Mouse (Mus musculus) heart, postnatal 0 days (tissue): ENCODE measurements at regions not wholly inside any gene's neighbourhood (a gene's known extent, or its start where the extent isn't known, plus 50 kb on each side); places are given as distances from the start of the nearest gene placed in this dataset.

Experiments
- ATAC-seq: fragments of 200-750 bp; cut with Nextera tagmentation; 2 replicates; pipeline ENCODE4 v1.8.0; 2017; ENCODE audit warnings: low read depth, moderate number of reproducible peaks, moderate library complexity; ENCODE audit not compliant: insufficient read depth
- DNase-seq: peaks from one replicate; pipeline ENCODE4 v3.0.0-alpha.2; 2016; ENCODE audit warnings: low spot score
- H3K27ac ChIP-seq: fragments of 300-500 bp; sonication (generic); 2 replicates; pipeline ENCODE4 v1.5.1; 2014; ENCODE audit warnings: low read depth, mild to moderate bottlenecking
- H3K27me3 ChIP-seq: fragments of 300-500 bp; sonication (generic); 2 replicates; pipeline ENCODE4 v1.6.1; 2014; ENCODE audit warnings: low read length, mixed read lengths; ENCODE audit not compliant: control insufficient read depth, insufficient read depth
- H3K36me3 ChIP-seq: fragments of 300-500 bp; sonication (generic); replicated peaks from 2 replicates; pipeline ENCODE4 v1.6.1; 2014; ENCODE audit warnings: low read length, mixed read lengths; ENCODE audit not compliant: control insufficient read depth, insufficient read depth
- H3K4me1 ChIP-seq: fragments of 300-500 bp; sonication (generic); 2 replicates; pipeline ENCODE4 v1.6.1; 2014; ENCODE audit warnings: antibody characterized with exemption; ENCODE audit not compliant: control insufficient read depth, insufficient read depth
- H3K4me2 ChIP-seq: fragments of 300-500 bp; sonication (generic); 2 replicates; pipeline ENCODE4 v1.6.1; 2014; ENCODE audit warnings: low read depth, mild to moderate bottlenecking, low read length, moderate library complexity
- H3K4me3 ChIP-seq: fragments of 300-500 bp; sonication (generic); 2 replicates; pipeline ENCODE4 v1.5.1; 2014; ENCODE audit warnings: low read depth, low read length
- H3K9ac ChIP-seq: fragments of 300-500 bp; sonication (generic); replicated peaks from 2 replicates; pipeline ENCODE4 v1.6.1; 2014; ENCODE audit warnings: low read depth, low read length, mixed read lengths
- H3K9me3 ChIP-seq: fragments of 300-500 bp; sonication (generic); replicated peaks from 2 replicates; pipeline ENCODE4 v1.6.1; 2016; ENCODE audit warnings: low read length; ENCODE audit not compliant: control insufficient read depth
- CTCF ChIP-seq: IDR thresholded peaks from 2 replicates; pipeline ENCODE4 v1.5.1; 2016; ENCODE audit warnings: antibody characterized with exemption, control low read depth, low read depth
- EP300 ChIP-seq: IDR thresholded peaks from 2 replicates; pipeline ENCODE4 v1.6.1; 2016; ENCODE audit warnings: antibody characterized with exemption, low read depth
- WGBS: fragments of 180-500 bp; shearing (Covaris S2); extraction: QIAGEN DNeasy Blood & Tissue Kit; methylation state at CpG from one replicate; pipeline ENCODE4 v1.1.7; 2014; 5-methylcytosine and 5-hydroxymethylcytosine counted together

- Histone ChIP-seq H3K4me1 (no peaks in the 10 kb centered on the region), H3K9me3 (no peaks in the 10 kb centered on the region), H3K4me2 (no peak overlapping the region), H3K27me3 (no peaks in the 10 kb centered on the region), H3K4me3 (no peak overlapping the region), H3K9ac (no peak overlapping the region), H3K27ac (no peak overlapping the region), H3K36me3 (no peaks in the 10 kb centered on the region)
- 64% methylated on average over 5 of the region's 5 CpGs for WGBS
- DNase-seq = no peak
- ATAC-seq = no peak
- TF ChIP-seq EP300 = no peak
- TF ChIP-seq CTCF = no peak
Measured at GRCm38 (mm10) chr3:139842988-139843605, 637.6 kb downstream of the Stpg2 start.

- no peak for ATAC-seq
- H3K27me3 ChIP-seq = no peaks in the 10 kb centered on the region
- no peak overlapping the region for H3K4me3 ChIP-seq
- no peak for DNase-seq
- H3K4me2 ChIP-seq = no peak overlapping the region
- H3K36me3 ChIP-seq = no peaks in the 10 kb centered on the region
- H3K9me3 ChIP-seq = no peaks in the 10 kb centered on the region
- WGBS = 53% methylated on average over 3 of the region's 3 CpGs
- no peak overlapping the region for H3K9ac ChIP-seq
- H3K27ac ChIP-seq = no peak overlapping the region
- TF ChIP-seq CTCF = no peak
- no peaks in the 10 kb centered on the region for H3K4me1 ChIP-seq
Measured at GRCm38 (mm10) chr3:139844443-139844842, 638.9 kb downstream of the Stpg2 start.

GRCm38 (mm10) chr3:139847826-139848225 lies 642.3 kb downstream of the Stpg2 start:
- WGBS = 68% methylated on average over 5 of the region's 5 CpGs
- Histone ChIP-seq H3K4me2 (no peak overlapping the region), H3K27ac (no peak overlapping the region), H3K9ac (no peak overlapping the region), H3K36me3 (no peaks in the 10 kb centered on the region), H3K4me1 (no peaks in the 10 kb centered on the region), H3K27me3 (no peaks in the 10 kb centered on the region), H3K9me3 (no peaks in the 10 kb centered on the region), H3K4me3 (no peak overlapping the region)
- ATAC-seq (no peak), DNase-seq (no peak)
- TF ChIP-seq CTCF = no peak
- TF ChIP-seq EP300 = no peak

DNA sequence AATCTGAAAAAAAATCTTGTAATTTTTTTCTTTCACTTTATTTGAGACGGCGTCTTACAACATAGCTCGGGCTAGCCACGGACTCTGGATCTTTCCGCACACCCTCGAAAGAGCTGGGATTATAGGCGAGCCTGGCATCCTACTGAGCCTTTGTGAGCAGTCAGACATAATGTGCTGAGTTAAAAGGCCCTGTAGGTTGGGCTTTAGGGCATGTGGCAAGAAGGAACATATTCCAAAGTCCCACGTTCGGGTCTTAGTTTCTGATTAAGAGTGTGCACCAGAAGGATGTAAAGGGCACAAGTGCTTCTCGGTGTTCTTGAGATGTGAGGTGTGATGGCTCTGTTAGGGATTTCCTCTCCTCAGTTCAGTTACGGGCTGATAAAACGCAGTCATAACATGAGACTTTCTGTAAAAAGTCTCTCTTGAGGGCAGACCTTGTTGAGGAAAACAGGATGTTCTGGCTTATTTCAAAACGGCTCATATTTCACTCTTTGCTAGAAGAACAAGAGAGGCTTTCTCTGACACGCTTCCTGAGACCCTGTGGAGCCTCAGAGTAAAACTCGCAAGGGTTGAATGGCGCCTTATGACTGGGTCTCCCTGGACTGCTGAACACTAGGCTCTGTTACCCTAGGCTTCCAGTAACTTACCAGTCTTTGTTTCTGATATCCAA lies 654.6 kb downstream of the Stpg2 start:
- ATAC-seq (no peak), DNase-seq (no peak)
- no peaks in the 10 kb centered on the region for H3K4me1 ChIP-seq
- no peak overlapping the region for H3K9ac ChIP-seq
- no peaks in the 10 kb centered on the region for H3K9me3 ChIP-seq
- no peak overlapping the region for H3K4me3 ChIP-seq
- 59% methylated on average over 16 of the region's 16 CpGs for WGBS
- H3K4me2 ChIP-seq = peak overlapping the region; percentile 11; the same call in 1 of the 2 replicates
- TF ChIP-seq CTCF (no peak), EP300 (no peak)
- H3K36me3 ChIP-seq = no peaks in the 10 kb centered on the region
- no peaks in the 10 kb centered on the region for H3K27me3 ChIP-seq
- H3K27ac ChIP-seq = peak overlapping the region; percentile 13

- no peak for TF ChIP-seq CTCF
- no peak for TF ChIP-seq EP300
- peak overlapping the region; percentile 13; the same call in 1 of the 2 replicates for H3K27ac ChIP-seq
- ATAC-seq = no peak
Measured at GRCm38 (mm10) chr3:139860831-139861371, 655.4 kb downstream of the Stpg2 start.

More at GRCm38 (mm10) chr3:139860831-139861371, 655.4 kb downstream of the Stpg2 start:
- Histone ChIP-seq H3K36me3 (no peaks in the 10 kb centered on the region), H3K4me2 (no peak overlapping the region), H3K27me3 (no peaks in the 10 kb centered on the region), H3K9me3 (no peaks in the 10 kb centered on the region), H3K4me3 (no peak overlapping the region), H3K4me1 (no peaks in the 10 kb centered on the region), H3K9ac (no peak overlapping the region)
- WGBS = 65% methylated on average over 9 of the region's 9 CpGs
- DNase-seq = no peak
